Mouse (Mus musculus) neural tube, embryonic 13.5 days (tissue): Measurements from ENCODE around the gene Sim2. TPM values are rescaled to one million over a fixed set of nuclear protein-coding genes. Genes with fewer than 3 reads are reported as not detected.

Experiments
- microRNA-seq: library from miRNA; unstranded; fragments of <30 nt; microRNA quantifications from one replicate; pipeline ENCODE4, GENCODE M21; 2016
- polyA plus RNA-seq: library from polyadenylated mRNA; unstranded; fragments of >200 nt; fragmentation: Nextera tagmentation; extraction: Ambion mirVana; gene quantifications from 2 replicates; pipeline ENCODE4 v1.2.1, GENCODE M21; 2015

Gene Sim2
- polyA plus RNA-seq, 1 experiment from 2014 or later: 0.28 TPM

Small RNAs within 50 kb of the gene (microRNA-seq; reads per million reads assigned to microRNA genes)
- gene Gm23062: not detected

Other genes with a start within 250 kb of the Sim2 start
- 16.4 and 22.0 TPM in 2 replicates for gene Chaf1b, start 201.0 kb upstream of the Sim2 start, polyA plus RNA-seq
- 0.31 TPM in 1 of 2 replicates, not detected in the other for gene Cldn14, start 76.1 kb upstream of the Sim2 start, polyA plus RNA-seq
- 7.9 TPM in 2 replicates for gene Hlcs, start 228.6 kb downstream of the Sim2 start, polyA plus RNA-seq
- 2.3 and 2.6 TPM in 2 replicates for gene Ripply3, start 243.5 kb downstream of the Sim2 start, polyA plus RNA-seq